Mouse (Mus musculus): ENCODE results near the gene Ranbp3l. TPM values are rescaled to one million over a fixed set of nuclear protein-coding genes. Genes with fewer than 3 reads are reported as not detected.

The Ranbp3l gene
- polyA plus RNA-seq (2011; ENCODE audit: insufficient read length, low read depth, missing spikeins): not detected in 2 replicates

GRCm38 (mm10) chr15:8967573-8968228 is at the start of gene Ranbp3l:
Ranbp3l (plus strand) TSS chr15:8967949.
- Histone ChIP-seq H3K4me3 (ENCODE audit: insufficient read depth, low read length) (no peak within 1 kb of the TSS), H3K4me1 (ENCODE audit: control insufficient read depth, insufficient read depth, low read length) (no peaks in the 10 kb centered on the region), H3K27ac (ENCODE audit: insufficient read depth, low read length) (no peak within 1 kb of the TSS)
- TF ChIP-seq CTCF (IDR thresholded peaks at IDR 0.05; ENCODE audit: borderline replicate concordance, insufficient read depth, low read length) (no peak), POLR2A (IDR thresholded peaks at IDR 0.05; ENCODE audit: low read depth, low read length) (no peak)

- H3K27ac ChIP-seq (ENCODE audit: insufficient read depth, low read length): no peak overlapping the region; the same call in 1 of the 2 replicates
- H3K4me1 ChIP-seq (ENCODE audit: control insufficient read depth, insufficient read depth, low read length): no peaks in the 10 kb centered on the region
- TF ChIP-seq POLR2A (IDR thresholded peaks at IDR 0.05; ENCODE audit: low read depth, low read length) (no peak), CTCF (IDR thresholded peaks at IDR 0.05; ENCODE audit: borderline replicate concordance, insufficient read depth, low read length) (no peak)
Observed at GRCm38 (mm10) chr15:8930061-8930460, 37.7 kb upstream of the Ranbp3l start.

GRCm38 (mm10) chr15:8936911-8937310 is 30.8 kb upstream of the Ranbp3l start:
- no peak overlapping the region for H3K4me3 ChIP-seq (ENCODE audit: insufficient read depth, low read length)
- no peaks in the 10 kb centered on the region for H3K4me1 ChIP-seq (ENCODE audit: control insufficient read depth, insufficient read depth, low read length)
- no peak for TF ChIP-seq CTCF (IDR thresholded peaks at IDR 0.05; ENCODE audit: borderline replicate concordance, insufficient read depth, low read length)
- TF ChIP-seq POLR2A (IDR thresholded peaks at IDR 0.05; ENCODE audit: low read depth, low read length): no peak
- H3K27ac ChIP-seq (ENCODE audit: insufficient read depth, low read length): no peak overlapping the region

More at GRCm38 (mm10) chr15:8930061-8930460, 37.7 kb upstream of the Ranbp3l start:
- no peak overlapping the region for H3K4me3 ChIP-seq (ENCODE audit: insufficient read depth, low read length)

GRCm38 (mm10) chr15:8940861-8941260 is 26.9 kb upstream of the Ranbp3l start:
- TF ChIP-seq CTCF (IDR thresholded peaks at IDR 0.05; ENCODE audit: borderline replicate concordance, insufficient read depth, low read length) (no peak), POLR2A (IDR thresholded peaks at IDR 0.05; ENCODE audit: low read depth, low read length) (no peak)
- H3K27ac ChIP-seq (ENCODE audit: insufficient read depth, low read length): no peak overlapping the region
- H3K4me3 ChIP-seq (ENCODE audit: insufficient read depth, low read length): no peak overlapping the region
- no peaks in the 10 kb centered on the region for H3K4me1 ChIP-seq (ENCODE audit: control insufficient read depth, insufficient read depth, low read length)

GRCm38 (mm10) chr15:8950856-8951255 is 16.9 kb upstream of the Ranbp3l start:
- TF ChIP-seq CTCF (IDR thresholded peaks at IDR 0.05; ENCODE audit: borderline replicate concordance, insufficient read depth, low read length) (no peak), POLR2A (IDR thresholded peaks at IDR 0.05; ENCODE audit: low read depth, low read length) (no peak)
- Histone ChIP-seq H3K4me3 (ENCODE audit: insufficient read depth, low read length) (no peak overlapping the region), H3K27ac (ENCODE audit: insufficient read depth, low read length) (no peak overlapping the region), H3K4me1 (ENCODE audit: control insufficient read depth, insufficient read depth, low read length) (no peaks in the 10 kb centered on the region)

GRCm38 (mm10) chr15:8963323-8963722 is 4.4 kb upstream of the Ranbp3l start:
- Histone ChIP-seq H3K27ac (ENCODE audit: insufficient read depth, low read length) (no peak overlapping the region), H3K4me3 (ENCODE audit: insufficient read depth, low read length) (no peak overlapping the region), H3K4me1 (ENCODE audit: control insufficient read depth, insufficient read depth, low read length) (no peaks in the 10 kb centered on the region)
- TF ChIP-seq CTCF (IDR thresholded peaks at IDR 0.05; ENCODE audit: borderline replicate concordance, insufficient read depth, low read length): no peak
- no peak for TF ChIP-seq POLR2A (IDR thresholded peaks at IDR 0.05; ENCODE audit: low read depth, low read length)

- no peaks in the 10 kb centered on the region for H3K4me1 ChIP-seq (ENCODE audit: control insufficient read depth, insufficient read depth, low read length)
- TF ChIP-seq POLR2A (IDR thresholded peaks at IDR 0.05; ENCODE audit: low read depth, low read length) (no peak), CTCF (IDR thresholded peaks at IDR 0.05; ENCODE audit: borderline replicate concordance, insufficient read depth, low read length) (no peak)
- H3K4me3 ChIP-seq (ENCODE audit: insufficient read depth, low read length): no peak overlapping the region
- no peak overlapping the region for H3K27ac ChIP-seq (ENCODE audit: insufficient read depth, low read length)
Observed at GRCm38 (mm10) chr15:8968229-8968595, 463 bp downstream of the Ranbp3l start.

GRCm38 (mm10) chr15:8969061-8969635 is 1.4 kb downstream of the Ranbp3l start:
- Histone ChIP-seq H3K4me1 (ENCODE audit: control insufficient read depth, insufficient read depth, low read length) (no peaks in the 10 kb centered on the region), H3K27ac (ENCODE audit: insufficient read depth, low read length) (no peak overlapping the region), H3K4me3 (ENCODE audit: insufficient read depth, low read length) (no peak overlapping the region)
- TF ChIP-seq CTCF (IDR thresholded peaks at IDR 0.05; ENCODE audit: borderline replicate concordance, insufficient read depth, low read length) (no peak), POLR2A (IDR thresholded peaks at IDR 0.05; ENCODE audit: low read depth, low read length) (no peak)

GRCm38 (mm10) chr15:8991211-8991610 is 23.5 kb downstream of the Ranbp3l start:
- Histone ChIP-seq H3K4me3 (ENCODE audit: insufficient read depth, low read length) (no peak overlapping the region), H3K27ac (ENCODE audit: insufficient read depth, low read length) (no peak overlapping the region), H3K4me1 (ENCODE audit: control insufficient read depth, insufficient read depth, low read length) (peaks cover 15% of the 10 kb centered on the region)
- TF ChIP-seq POLR2A (IDR thresholded peaks at IDR 0.05; ENCODE audit: low read depth, low read length): no peak
- no peak for TF ChIP-seq CTCF (IDR thresholded peaks at IDR 0.05; ENCODE audit: borderline replicate concordance, insufficient read depth, low read length)
